Mouse (Mus musculus): ENCODE results near the gene E430018J23Rik. TPM values are rescaled to one million over a fixed set of nuclear protein-coding genes. Genes with fewer than 3 reads are reported as not detected.
A peak's percentile ranks its signal among the peaks of the same experiment; 100 is the strongest.
"Not testable (repeated sequence)": the region's sequence is repeated elsewhere in the genome, so short reads cannot be mapped to it uniquely, and the experiment has no call there.

Gene E430018J23Rik
- polyA plus RNA-seq, 1 experiment from 2014 or later = 6.5 TPM

GRCm38 (mm10) chr7:127386641-127387392, 6.6 kb downstream of the E430018J23Rik start, which contains the start of gene 9130019O22Rik:
TSS of gene 9130019O22Rik (minus strand) at chr7:127387166.
- Histone ChIP-seq H3K9ac (ENCODE audit: low read depth, low read length) (peak within 1 kb of the TSS; percentile 65), H3K27me3 (ENCODE audit: insufficient read depth, low read length) (no peaks in the 10 kb centered on the region), H3K4me3 (replicated peaks; ENCODE audit: low read depth, low read length) (peak within 1 kb of the TSS; percentile 49), H3K4me1 (replicated peaks; ENCODE audit: insufficient read depth, low read length) (no peaks in the 10 kb centered on the region), H3K9me3 (replicated peaks; ENCODE audit: low read length) (no peaks in the 10 kb centered on the region), H3K27ac (0 out of 2 replicates have a peak within 1 kb of the TSS, but pooled peaks have one; percentile 50), H3K36me3 (ENCODE audit: insufficient read depth, low read length) (0 out of 2 replicates have a peak, but pooled peaks cover 3% of the 10 kb centered on the region), H3K4me2 (ENCODE audit: low read length) (peak within 1 kb of the TSS; percentile 71)
- TF ChIP-seq CTCF (IDR thresholded peaks at IDR 0.05; ENCODE audit: low read depth) = no peak
- 20% methylated on average over 38 of the region's 38 CpGs for whole genome bisulfite sequencing
- DNase-seq (ENCODE audit: low spot score) = peak; percentile 93
- ATAC-seq (replicated peaks; ENCODE audit: low FRiP score, low read depth) = peak; percentile 82

GRCm38 (mm10) chr7:127385560-127385959, 7.9 kb downstream of the E430018J23Rik start:
- not testable (repeated sequence) for H3K27ac ChIP-seq; H3K9ac ChIP-seq (ENCODE audit: low read depth, low read length); H3K4me3 ChIP-seq (replicated peaks; ENCODE audit: low read depth, low read length); H3K4me2 ChIP-seq (ENCODE audit: low read length); H3K36me3 ChIP-seq (ENCODE audit: insufficient read depth, low read length); H3K9me3 ChIP-seq (replicated peaks; ENCODE audit: low read length); H3K27me3 ChIP-seq (ENCODE audit: insufficient read depth, low read length); H3K4me1 ChIP-seq (replicated peaks; ENCODE audit: insufficient read depth, low read length); DNase-seq (ENCODE audit: low spot score); ATAC-seq (replicated peaks; ENCODE audit: low FRiP score, low read depth)
- WGBS = 96% methylated on average over 4 of the region's 4 CpGs

GRCm38 (mm10) chr7:127378310-127378921, 15.0 kb downstream of the E430018J23Rik start:
- ATAC-seq (replicated peaks; ENCODE audit: low FRiP score, low read depth) (no peak), DNase-seq (ENCODE audit: low spot score) (no peak)
- no peaks in the 10 kb centered on the region for H3K27me3 ChIP-seq (ENCODE audit: insufficient read depth, low read length)
- no peak overlapping the region for H3K27ac ChIP-seq
- H3K9ac ChIP-seq (ENCODE audit: low read depth, low read length) = no peak overlapping the region
- H3K4me2 ChIP-seq (ENCODE audit: low read length) = no peak overlapping the region
- H3K4me1 ChIP-seq (replicated peaks; ENCODE audit: insufficient read depth, low read length) = no peaks in the 10 kb centered on the region
- 75% methylated on average over 6 of the region's 6 CpGs for WGBS
- TF ChIP-seq CTCF (IDR thresholded peaks at IDR 0.05; ENCODE audit: low read depth) = no peak
- H3K4me3 ChIP-seq (replicated peaks; ENCODE audit: low read depth, low read length) = no peak overlapping the region
- H3K9me3 ChIP-seq (replicated peaks; ENCODE audit: low read length) = no peaks in the 10 kb centered on the region
- H3K36me3 ChIP-seq (ENCODE audit: insufficient read depth, low read length) = 0 out of 2 replicates have a peak, but pooled peaks cover 3% of the 10 kb centered on the region

- 2% methylated on average over 48 of the region's 49 CpGs for WGBS
- not testable (repeated sequence) for H3K4me1 ChIP-seq (replicated peaks; ENCODE audit: insufficient read depth, low read length); H3K27me3 ChIP-seq (ENCODE audit: insufficient read depth, low read length); H3K9me3 ChIP-seq (replicated peaks; ENCODE audit: low read length); H3K36me3 ChIP-seq (ENCODE audit: insufficient read depth, low read length)
- Histone ChIP-seq H3K4me2 (ENCODE audit: low read length) (peak within 1 kb of the TSS; percentile 69), H3K27ac (peak within 1 kb of the TSS; percentile 76), H3K9ac (ENCODE audit: low read depth, low read length) (peak within 1 kb of the TSS; percentile 77), H3K4me3 (replicated peaks; ENCODE audit: low read depth, low read length) (peak within 1 kb of the TSS; percentile 64)
- peak; percentile 79 for TF ChIP-seq CTCF (IDR thresholded peaks at IDR 0.05; ENCODE audit: low read depth)
- ATAC-seq (replicated peaks; ENCODE audit: low FRiP score, low read depth) = peak; percentile 93
- DNase-seq (ENCODE audit: low spot score) = peak; percentile 98
These were observed 17.9 kb downstream of the E430018J23Rik start, which contains the start of gene Zfp747 for GRCm38 (mm10) chr7:127375271-127376245. TSS of gene Zfp747 (minus strand) at chr7:127376050.

- H3K9ac ChIP-seq (ENCODE audit: low read depth, low read length); ATAC-seq (replicated peaks; ENCODE audit: low FRiP score, low read depth); H3K27me3 ChIP-seq (ENCODE audit: insufficient read depth, low read length); DNase-seq (ENCODE audit: low spot score); H3K4me1 ChIP-seq (replicated peaks; ENCODE audit: insufficient read depth, low read length); H3K36me3 ChIP-seq (ENCODE audit: insufficient read depth, low read length); H3K4me3 ChIP-seq (replicated peaks; ENCODE audit: low read depth, low read length); H3K27ac ChIP-seq; H3K4me2 ChIP-seq (ENCODE audit: low read length); H3K9me3 ChIP-seq (replicated peaks; ENCODE audit: low read length): not testable (repeated sequence)
- 88% methylated on average over 3 of the region's 3 CpGs for whole genome bisulfite sequencing
- TF ChIP-seq CTCF (IDR thresholded peaks at IDR 0.05; ENCODE audit: low read depth) = peak; percentile 35; the same call in 1 of the 2 replicates
These were observed 21.6 kb downstream of the E430018J23Rik start for GRCm38 (mm10) chr7:127371870-127372269.

GRCm38 (mm10) chr7:127371213-127371612, 22.2 kb downstream of the E430018J23Rik start:
- no peaks in the 10 kb centered on the region for H3K9me3 ChIP-seq (replicated peaks; ENCODE audit: low read length)
- no peak for DNase-seq (ENCODE audit: low spot score)
- H3K27me3 ChIP-seq (ENCODE audit: insufficient read depth, low read length) = no peaks in the 10 kb centered on the region
- H3K4me3 ChIP-seq (replicated peaks; ENCODE audit: low read depth, low read length) = no peak overlapping the region
- TF ChIP-seq CTCF (IDR thresholded peaks at IDR 0.05; ENCODE audit: low read depth) = no peak
- no peak overlapping the region for H3K9ac ChIP-seq (ENCODE audit: low read depth, low read length)
- H3K27ac ChIP-seq = no peak overlapping the region
- H3K4me1 ChIP-seq (replicated peaks; ENCODE audit: insufficient read depth, low read length) = no peaks in the 10 kb centered on the region
- no peaks in the 10 kb centered on the region for H3K36me3 ChIP-seq (ENCODE audit: insufficient read depth, low read length)
- no peak for ATAC-seq (replicated peaks; ENCODE audit: low FRiP score, low read depth)
- H3K4me2 ChIP-seq (ENCODE audit: low read length) = no peak overlapping the region
- 84% methylated on average over 2 of the region's 2 CpGs for WGBS
